Mouse (Mus musculus) stomach, postnatal 0 days (tissue): ENCODE results near the gene Sbf2.

ENCODE experiments used
- CTCF ChIP-seq: IDR thresholded peaks from 2 replicates; pipeline ENCODE4 v1.5.1; 2016; ENCODE audit warnings: antibody characterized with exemption, low read depth, mild to moderate bottlenecking, moderate library complexity
- EP300 ChIP-seq: optimal IDR thresholded peaks from 2 replicates; pipeline ENCODE3; 2016; ENCODE audit warnings: antibody characterized with exemption

DNA sequence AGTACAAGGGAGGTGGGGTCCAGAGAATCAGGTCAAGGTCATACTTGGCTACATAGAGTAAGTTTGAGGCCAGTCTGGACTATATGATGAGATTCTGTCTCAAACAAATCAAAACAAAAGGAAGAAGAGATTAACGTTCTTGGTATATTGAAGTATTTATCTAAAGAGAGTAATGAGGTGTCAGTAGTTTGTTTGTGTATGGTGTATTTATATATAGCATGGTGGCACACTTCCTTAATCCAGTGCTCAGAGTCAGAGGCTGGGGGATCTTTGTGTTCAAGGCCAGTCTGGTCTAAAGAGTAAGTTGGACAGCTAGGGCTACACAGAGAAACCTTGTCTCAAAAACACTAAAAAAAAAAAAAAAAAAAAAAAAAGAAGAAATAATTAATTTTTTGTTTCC, 351.2 kb downstream of the Sbf2 start:
- TF ChIP-seq CTCF = no peak
- no peak for TF ChIP-seq EP300
